In the genomic region with DNA sequence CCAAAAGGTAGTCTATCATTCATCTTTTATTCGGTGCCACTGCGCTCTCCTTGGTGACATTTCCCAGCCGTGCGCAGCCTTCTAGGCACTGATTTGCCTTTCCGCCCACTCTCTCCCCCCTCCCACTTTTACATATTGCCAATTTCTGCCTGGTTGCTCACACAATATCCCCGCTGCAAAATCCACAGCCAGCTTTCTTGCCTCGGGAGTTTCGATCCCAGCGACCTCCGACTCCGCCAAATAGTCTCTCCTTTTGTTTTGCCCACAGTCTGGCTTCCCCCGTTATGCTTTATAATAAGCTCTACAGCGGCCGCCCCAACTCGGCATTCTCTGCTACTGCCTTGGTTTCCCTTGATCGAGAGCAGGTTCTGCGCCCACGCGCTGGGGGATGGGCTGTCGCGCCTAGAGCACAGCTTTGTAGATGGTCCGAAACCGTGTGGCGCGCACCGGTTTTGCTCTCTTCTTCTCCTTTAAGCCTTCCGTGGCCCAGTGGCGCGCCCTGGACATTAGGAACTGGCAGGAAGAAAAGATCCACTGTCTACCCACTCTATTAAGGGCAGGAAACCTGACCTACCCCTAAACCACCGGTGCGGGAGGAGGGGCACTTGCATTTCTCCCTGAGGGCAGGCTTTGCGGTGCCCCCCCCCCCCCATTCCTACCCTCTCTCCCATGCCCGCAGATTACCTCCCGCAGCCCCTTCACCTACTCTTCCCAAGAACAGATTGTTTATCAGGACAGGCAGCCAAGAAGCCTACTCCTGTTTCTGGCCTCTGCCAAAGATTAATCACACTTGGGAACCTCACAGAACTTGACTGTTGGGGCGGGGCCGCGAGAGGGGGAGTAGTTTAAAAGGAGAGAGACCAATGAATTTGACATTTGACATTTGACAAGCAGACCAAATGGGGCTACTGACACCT, we compare ENCODE assay signal across 7 mouse cellular contexts. TPM values are rescaled to one million over a fixed set of nuclear protein-coding genes. Genes with fewer than 3 reads are reported as not detected.
A peak's percentile ranks its signal among the peaks of the same experiment; 100 is the strongest.
DNase-seq lines count a peak whose midpoint lies in the region; ATAC-seq and TF ChIP-seq lines count a peak whose summit lies in the region.

No protein-coding gene starts in this region.

- peaks cover 64% of the 10 kb centered on the region for H3K4me1 ChIP-seq in hindbrain, postnatal 0 days (ENCODE audit: insufficient read depth, low read length)
- H3K4me1 ChIP-seq in limb, embryonic 13.5 days = peaks cover 91% of the 10 kb centered on the region
- H3K4me1 ChIP-seq in midbrain, embryonic 13.5 days (replicated peaks) = peaks cover 94% of the 10 kb centered on the region

- H3K9me3 ChIP-seq in hindbrain, postnatal 0 days (ENCODE audit: low read length) = no peaks in the 10 kb centered on the region
- H3K9me3 ChIP-seq in limb, embryonic 13.5 days = no peaks in the 10 kb centered on the region
- no peaks in the 10 kb centered on the region for H3K9me3 ChIP-seq in midbrain, embryonic 13.5 days

- ATAC-seq in hindbrain, postnatal 0 days = 0 out of 2 replicates have a peak, but pooled peaks have one; percentile 11
- no peak for ATAC-seq in limb, embryonic 13.5 days (ENCODE audit: low FRiP score, low read depth)
- no peak for ATAC-seq in midbrain, embryonic 13.5 days

- peak overlapping the region; percentile 87 for H3K4me3 ChIP-seq in gastrocnemius, adult 2 months
- peak overlapping the region; percentile 29 for H3K4me3 ChIP-seq in hindbrain, postnatal 0 days (ENCODE audit: low read length)
- peak overlapping the region; percentile 40 for H3K4me3 ChIP-seq in limb, embryonic 13.5 days
- peak overlapping the region; percentile 32 for H3K4me3 ChIP-seq in midbrain, embryonic 13.5 days (replicated peaks)

- no peaks in the 10 kb centered on the region for H3K36me3 ChIP-seq in hindbrain, postnatal 0 days (ENCODE audit: insufficient read depth, low read length)
- no peaks in the 10 kb centered on the region for H3K36me3 ChIP-seq in limb, embryonic 13.5 days
- H3K36me3 ChIP-seq in midbrain, embryonic 13.5 days = no peaks in the 10 kb centered on the region

- peak overlapping the region; percentile 56 for H3K9ac ChIP-seq in hindbrain, postnatal 0 days (replicated peaks; ENCODE audit: low read length)
- H3K9ac ChIP-seq in limb, embryonic 13.5 days = peak overlapping the region; percentile 61
- H3K9ac ChIP-seq in midbrain, embryonic 13.5 days (replicated peaks) = peak overlapping the region; percentile 69

- H3K27ac ChIP-seq in gastrocnemius, adult 2 months = peak overlapping the region; percentile 100
- H3K27ac ChIP-seq in hindbrain, postnatal 0 days = peak overlapping the region; percentile 98
- peak overlapping the region; percentile 99 for H3K27ac ChIP-seq in limb, embryonic 13.5 days
- H3K27ac ChIP-seq in midbrain, embryonic 13.5 days = peak overlapping the region; percentile 99

- intact Hi-C loops in gastrocnemius, adult 2 months (cut with DNase I) = no loop called here

- no peak for TF ChIP-seq CTCF in gastrocnemius, adult 2 months (IDR thresholded peaks at IDR 0.05)
- TF ChIP-seq CTCF in hindbrain, postnatal 0 days (IDR thresholded peaks at IDR 0.05; ENCODE audit: low read depth) = no peak

- WGBS in hindbrain, postnatal 0 days = under 1% methylated on average over 37 of the region's 37 CpGs
- WGBS in limb, embryonic 13.5 days = under 1% methylated on average over 37 of the region's 37 CpGs
- under 1% methylated on average over 36 of the region's 37 CpGs for WGBS in midbrain, embryonic 13.5 days

- peak overlapping the region; percentile 65 for H3K4me2 ChIP-seq in hindbrain, postnatal 0 days (ENCODE audit: low read depth, low read length)
- peak overlapping the region; percentile 76 for H3K4me2 ChIP-seq in limb, embryonic 13.5 days (replicated peaks)
- peak overlapping the region; percentile 67 for H3K4me2 ChIP-seq in midbrain, embryonic 13.5 days (replicated peaks)

- no peaks in the 10 kb centered on the region for H3K27me3 ChIP-seq in hindbrain, postnatal 0 days (ENCODE audit: insufficient read depth, low read length)
- H3K27me3 ChIP-seq in limb, embryonic 13.5 days = no peaks in the 10 kb centered on the region
- H3K27me3 ChIP-seq in midbrain, embryonic 13.5 days = no peaks in the 10 kb centered on the region

- DNase-seq in T-cell, adult 2 months (ENCODE audit: low spot score) = peak; percentile 84
- peak; percentile 79 to 83 for DNase-seq in cerebellum, adult 18-20 months
- DNase-seq in gastrocnemius, adult 2 months = peak; percentile 94
- DNase-seq in hindbrain, postnatal 0 days (ENCODE audit: low spot score) = peak; percentile 87
- peak; percentile 53 to 82 for DNase-seq in spleen, postnatal 10 days (ENCODE audit: low spot score in 2 of 2)

RNA-seq across cellular contexts. Expression of a gene that starts 7.4 kb away (rescaled TPM):
- total RNA-seq in gastrocnemius, adult 2 months (2021) = 10 to 100 TPM; 21.5 to 28.2 TPM
- total RNA-seq in hindbrain, postnatal 0 days (2014; rRNA removed) = 146 and 159 TPM in 2 replicates
- 59.4 and 66.9 TPM in 2 replicates for polyA plus RNA-seq in hindbrain, postnatal 0 days (2015; fragmentation: Nextera tagmentation; extraction: Ambion mirVana)
- 39.2 and 41.2 TPM in 2 replicates for polyA plus RNA-seq in limb, embryonic 13.5 days (2015; fragmentation: Nextera tagmentation; extraction: Ambion mirVana)
- polyA plus RNA-seq in midbrain, embryonic 13.5 days (2015; fragmentation: Nextera tagmentation; extraction: Ambion mirVana) = 65.3 and 75.5 TPM in 2 replicates

RNA-seq across cellular contexts. Expression of a gene that starts 54.8 kb away (rescaled TPM):
- 10 to 100 TPM; 32.2 to 33.8 TPM for total RNA-seq in gastrocnemius, adult 2 months (2021)
- 51.1 and 55.6 TPM in 2 replicates for total RNA-seq in hindbrain, postnatal 0 days (2014; rRNA removed)
- 27.6 and 29.6 TPM in 2 replicates for polyA plus RNA-seq in hindbrain, postnatal 0 days (2015; fragmentation: Nextera tagmentation; extraction: Ambion mirVana)
- 23.6 and 24.7 TPM in 2 replicates for polyA plus RNA-seq in limb, embryonic 13.5 days (2015; fragmentation: Nextera tagmentation; extraction: Ambion mirVana)
- polyA plus RNA-seq in midbrain, embryonic 13.5 days (2015; fragmentation: Nextera tagmentation; extraction: Ambion mirVana) = 49.8 and 51.2 TPM in 2 replicates

Comparison
In these comparisons a context has a peak if more than half of its experiments do, and no peak if none do; other contexts are left out.
1. H3K4me3 ChIP-seq: peak in every context shown above with its lines; median percentile 87 in gastrocnemius, adult 2 months; 40 in limb, embryonic 13.5 days; 32 in midbrain, embryonic 13.5 days; 29 in hindbrain, postnatal 0 days.